Mouse (Mus musculus) 3134 (cell line): ENCODE results near the gene Nr1d1.

ENCODE experiments used
- DNase-seq: peaks from one replicate; pipeline ENCODE4 v3.0.0-alpha.2; 2011; ENCODE audit warnings: low spot score; ENCODE audit not compliant: insufficient read length; ENCODE audit errors: extremely low read depth

Nr1d1 gene

DNA sequence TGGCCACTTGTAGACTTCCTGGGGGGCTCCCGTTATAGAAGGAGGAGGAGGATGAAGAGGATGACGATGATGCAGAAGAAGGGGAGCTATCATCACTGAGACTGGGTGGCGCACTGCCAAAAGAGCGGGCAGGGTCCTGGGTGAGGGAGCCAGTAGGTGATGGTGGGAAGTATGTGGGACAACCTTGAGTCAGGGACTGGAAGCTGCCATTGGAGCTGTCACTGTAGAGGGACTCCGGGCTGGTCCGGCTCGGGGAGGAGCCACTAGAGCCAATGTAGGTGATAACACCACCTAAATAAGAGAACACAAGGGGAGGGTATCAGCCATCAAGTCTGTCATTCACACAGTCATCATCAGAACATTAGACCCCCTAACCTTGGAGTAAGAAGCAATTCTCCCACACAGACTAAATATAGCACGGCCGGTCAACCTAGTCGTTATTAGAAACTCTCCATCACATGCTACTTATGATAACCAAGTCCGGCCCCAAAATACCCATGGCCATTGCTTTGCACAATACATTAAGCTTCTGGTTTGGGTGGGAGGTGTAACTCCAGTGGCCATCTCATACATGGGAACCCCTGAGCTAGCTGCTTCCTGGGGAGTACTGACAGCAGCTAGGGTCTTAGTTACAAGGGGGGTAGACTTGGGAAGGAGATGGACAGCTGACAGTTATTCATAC, 3.1 kb downstream of the Nr1d1 start:
- DNase-seq = no peak

DNA sequence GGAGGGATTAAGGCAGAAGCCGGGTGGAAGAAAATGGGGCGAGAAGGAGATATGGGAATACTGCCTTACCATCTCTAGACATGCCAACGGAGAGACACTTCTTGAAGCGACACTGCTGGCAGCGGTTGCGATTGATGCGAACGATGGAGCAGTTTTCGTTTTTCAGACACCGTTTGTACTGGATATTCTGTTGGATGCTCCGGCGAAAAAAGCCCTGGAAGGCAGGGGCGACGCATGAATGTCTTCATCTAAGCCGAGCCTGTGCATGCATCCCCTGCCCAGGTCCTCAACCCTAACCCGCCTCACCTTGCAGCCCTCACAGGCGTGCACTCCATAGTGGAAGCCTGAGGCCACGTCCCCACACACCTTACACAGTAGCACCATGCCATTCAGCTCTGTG, 4.0 kb downstream of the Nr1d1 start:
- no peak for DNase-seq

- no peak for DNase-seq
These were observed 4.8 kb downstream of the Nr1d1 start for GRCm38 (mm10) chr11:98770096-98770975.

GRCm38 (mm10) chr11:98769007-98769954, 5.9 kb downstream of the Nr1d1 start:
- no peak for DNase-seq

GRCm38 (mm10) chr11:98768127-98769006, 6.8 kb downstream of the Nr1d1 start:
- DNase-seq = no peak

GRCm38 (mm10) chr11:98767713-98768112, 7.4 kb downstream of the Nr1d1 start:
- no peak for DNase-seq

DNA sequence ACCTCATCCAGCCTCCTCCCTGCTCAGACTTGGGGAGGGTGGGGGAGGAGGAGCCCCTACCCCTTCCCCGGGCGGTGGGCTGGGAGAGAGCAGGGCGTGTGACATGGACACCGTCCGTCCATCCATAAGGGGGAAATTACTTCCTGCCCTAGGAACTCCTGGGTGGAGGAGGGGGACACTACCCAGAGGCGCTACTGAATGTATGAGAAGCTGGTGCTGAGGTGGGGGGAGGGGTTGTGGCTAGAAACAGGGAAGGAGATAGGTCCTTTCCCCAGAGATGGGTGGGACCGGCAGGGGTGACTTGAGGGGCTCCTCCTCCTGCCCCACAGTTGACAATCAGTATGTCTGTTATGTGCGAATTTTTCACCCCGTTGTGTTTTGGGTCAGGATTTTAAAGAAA, 7.9 kb downstream of the Nr1d1 start:
- DNase-seq = no peak

- DNase-seq = no peak
These were observed 8.3 kb downstream of the Nr1d1 start for GRCm38 (mm10) chr11:98766816-98767215.

- no peak for DNase-seq
These were observed 8.8 kb downstream of the Nr1d1 start for GRCm38 (mm10) chr11:98766346-98766745.

DNA sequence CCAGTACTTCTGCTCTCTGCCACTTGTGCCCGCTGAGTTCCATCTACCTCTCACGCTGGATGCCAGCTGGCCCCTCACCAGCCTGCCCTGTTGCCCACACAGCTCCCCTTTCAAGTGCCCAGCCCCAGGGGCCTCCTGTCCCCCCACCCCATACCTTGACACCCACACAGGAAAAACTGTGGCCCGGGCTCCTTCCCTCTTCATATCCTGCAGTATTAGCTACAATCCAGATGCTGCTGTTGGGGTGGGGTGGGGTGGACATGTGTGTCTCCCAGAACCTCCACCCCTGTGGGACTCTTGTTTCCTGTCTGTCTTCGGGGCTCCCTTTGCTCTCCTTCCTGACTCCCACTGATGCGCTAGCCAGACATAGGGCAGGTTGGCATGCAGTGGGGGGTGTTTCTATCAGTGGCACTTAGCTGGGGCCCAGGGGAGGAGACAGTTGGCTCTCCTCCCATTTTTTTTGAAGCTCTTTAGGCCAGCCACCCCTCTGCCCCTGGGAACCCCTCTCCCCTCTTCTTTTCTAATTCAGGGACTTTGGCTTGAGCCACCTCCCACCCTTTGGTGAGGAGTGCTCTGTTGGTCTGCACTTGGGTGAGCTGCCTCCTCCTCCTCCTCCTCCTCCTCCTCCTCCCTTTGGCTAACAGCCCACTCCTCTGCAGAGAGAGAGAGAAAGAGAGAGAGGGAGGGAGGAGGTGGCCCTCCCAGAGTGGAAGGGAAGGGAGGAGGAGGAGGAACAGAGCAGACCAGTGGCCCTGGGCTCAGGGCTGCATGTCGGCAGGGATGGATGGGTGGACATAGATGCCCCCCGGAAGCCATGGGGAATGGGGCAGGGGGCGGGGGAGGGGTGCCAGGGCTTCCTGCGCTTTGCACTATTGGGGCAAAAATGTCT, 9.5 kb downstream of the Nr1d1 start:
- no peak for DNase-seq

- no peak for DNase-seq
These were observed 10.4 kb downstream of the Nr1d1 start for GRCm38 (mm10) chr11:98764746-98765145.

DNA sequence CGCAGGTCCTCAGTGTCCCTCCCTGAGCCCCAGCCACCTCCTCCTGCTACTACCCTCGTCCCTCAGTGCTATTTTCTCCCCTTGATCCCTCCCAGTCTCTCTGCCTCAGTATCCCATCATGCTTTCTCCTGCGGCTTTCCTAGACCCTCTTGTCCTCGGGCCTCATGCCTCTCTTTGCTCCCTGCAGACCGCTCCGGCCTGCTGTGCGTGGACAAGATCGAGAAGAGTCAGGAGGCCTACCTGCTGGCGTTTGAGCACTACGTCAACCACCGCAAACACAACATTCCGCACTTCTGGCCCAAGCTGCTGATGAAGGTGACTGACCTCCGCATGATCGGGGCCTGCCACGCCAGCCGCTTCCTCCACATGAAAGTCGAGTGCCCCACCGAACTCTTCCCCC, 11.0 kb downstream of the Nr1d1 start:
- no peak for DNase-seq

DNA sequence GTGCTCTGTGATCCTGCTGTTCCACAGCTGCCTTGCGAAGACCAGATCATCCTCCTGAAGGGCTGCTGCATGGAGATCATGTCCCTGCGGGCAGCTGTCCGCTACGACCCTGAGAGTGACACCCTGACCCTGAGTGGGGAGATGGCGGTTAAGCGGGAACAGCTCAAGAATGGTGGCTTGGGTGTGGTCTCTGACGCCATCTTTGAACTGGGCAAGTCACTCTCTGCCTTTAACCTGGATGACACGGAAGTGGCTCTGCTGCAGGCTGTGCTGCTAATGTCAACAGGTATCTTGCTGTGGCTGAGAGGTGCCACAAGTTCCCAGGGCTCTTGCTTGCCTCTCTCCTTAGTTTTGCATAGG, 11.7 kb downstream of the Nr1d1 start:
- no peak for DNase-seq

DNA sequence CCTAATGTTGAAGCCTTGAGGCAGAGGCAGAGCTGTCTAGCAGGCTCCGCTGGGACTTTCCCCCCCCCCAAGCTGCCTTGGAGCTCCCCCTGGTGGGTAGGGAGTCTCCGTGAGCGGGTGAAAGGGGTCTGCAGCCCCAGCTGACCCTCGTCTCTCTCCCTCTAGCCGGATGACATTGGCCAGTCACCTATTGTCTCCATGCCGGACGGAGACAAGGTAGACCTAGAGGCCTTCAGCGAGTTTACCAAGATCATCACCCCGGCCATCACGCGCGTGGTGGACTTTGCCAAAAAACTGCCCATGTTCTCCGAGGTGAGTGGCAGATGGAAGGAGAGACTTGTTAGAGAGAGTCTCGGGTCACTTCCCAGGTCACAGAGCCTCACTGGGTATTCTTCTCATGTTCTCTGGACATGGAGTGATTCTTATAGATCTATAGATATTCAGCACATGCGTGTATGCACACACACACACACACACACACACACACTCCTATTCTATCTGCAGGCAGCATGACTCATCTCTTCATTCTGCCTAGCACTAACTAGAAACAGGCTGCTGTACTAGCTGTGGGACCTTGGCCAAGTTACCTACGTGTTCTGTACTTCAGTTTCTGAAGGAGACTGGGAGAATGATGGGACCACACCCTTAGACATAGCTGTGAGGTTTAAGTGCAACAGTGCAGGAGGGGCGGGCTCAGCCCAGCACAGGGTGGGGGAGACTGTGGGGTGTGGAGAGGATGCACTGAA, 12.2 kb downstream of the Nr1d1 start:
- no peak for DNase-seq

GRCm38 (mm10) chr11:98761939-98762338, 13.2 kb downstream of the Nr1d1 start:
- no peak for DNase-seq

DNA sequence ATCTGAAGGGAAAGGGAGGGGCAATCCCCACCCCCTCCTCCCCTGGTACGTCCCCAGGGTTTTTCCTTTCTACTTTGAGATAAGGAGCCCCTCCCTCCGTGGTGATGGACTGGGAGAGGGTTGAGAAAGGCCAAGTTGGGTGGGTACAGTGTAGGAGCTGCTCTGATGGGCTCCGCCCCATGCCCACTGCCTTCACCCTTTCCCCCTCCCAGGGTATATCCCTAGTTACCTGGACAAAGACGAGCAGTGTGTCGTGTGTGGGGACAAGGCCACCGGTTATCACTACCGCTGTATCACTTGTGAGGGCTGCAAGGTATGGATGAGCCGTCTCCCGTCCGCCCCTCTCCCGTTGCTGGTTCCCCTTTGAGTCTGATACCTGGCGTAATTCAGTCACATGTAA, 18.4 kb downstream of the Nr1d1 start:
- no peak for DNase-seq

DNA sequence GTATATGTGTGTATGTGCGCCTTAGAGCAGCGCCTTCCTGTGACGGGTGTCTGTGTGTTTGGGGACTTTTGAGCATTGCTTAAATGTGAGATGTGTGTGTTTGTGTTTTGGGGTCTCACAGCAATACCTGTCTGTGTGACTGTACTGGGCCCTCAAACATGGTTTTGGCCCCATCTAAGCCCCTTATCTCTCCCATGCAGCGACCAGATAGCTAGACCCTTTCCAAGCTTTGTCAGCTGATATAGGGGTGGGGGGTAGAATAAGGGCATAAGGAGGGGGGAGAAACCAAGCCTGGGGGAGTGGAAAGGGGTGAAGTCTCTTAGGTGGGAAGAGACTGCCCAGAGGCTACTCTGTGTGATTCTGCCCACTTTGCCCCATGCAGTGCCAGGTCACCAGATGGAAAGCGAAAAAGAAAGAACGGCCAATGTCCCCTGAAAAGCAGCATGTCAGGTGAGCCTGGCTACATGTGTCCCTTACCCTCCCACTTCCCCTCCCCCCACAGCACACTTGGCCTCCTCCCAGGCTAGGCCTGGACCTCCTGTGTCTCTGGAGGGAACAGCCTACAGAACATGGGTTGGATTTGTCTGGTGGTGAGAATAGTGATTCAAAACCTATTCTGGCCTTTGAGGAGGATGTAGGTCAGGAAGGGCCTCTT, 19.3 kb downstream of the Nr1d1 start:
- DNase-seq = no peak

DNA sequence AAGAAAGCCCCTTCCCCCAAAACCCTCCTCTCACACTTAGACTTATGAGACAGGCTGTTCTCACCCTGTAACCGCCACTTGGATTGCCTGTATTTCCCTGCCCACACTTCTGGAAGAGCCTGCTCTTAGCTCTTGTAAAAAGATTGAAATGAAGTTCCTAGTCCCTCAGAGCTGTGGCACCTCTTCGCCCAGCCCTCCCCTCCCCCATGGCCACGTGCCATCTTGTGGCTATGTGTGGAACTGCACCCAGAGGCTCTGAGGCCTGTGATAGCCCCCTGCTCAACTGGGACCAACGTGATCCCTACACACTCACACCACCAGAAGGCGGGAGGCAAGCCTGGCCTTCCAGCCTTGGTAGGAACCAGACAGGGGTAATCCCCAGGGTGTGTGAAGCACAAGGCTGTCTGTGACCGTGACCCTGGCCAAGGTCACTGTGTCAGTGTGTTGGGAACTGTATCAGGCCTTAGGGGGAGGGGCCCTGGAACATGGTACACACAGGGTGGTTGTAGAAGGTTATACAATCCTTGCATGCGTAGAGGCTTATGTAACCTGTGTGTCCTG, 20.4 kb downstream of the Nr1d1 start:
- DNase-seq = peak; percentile 73
